Mouse (Mus musculus) stomach, embryonic 14.5 days (tissue): ENCODE results near the gene Arl15. TPM values are rescaled to one million over a fixed set of nuclear protein-coding genes. Genes with fewer than 3 reads are reported as not detected.

Source experiments
- ATAC-seq: fragments of 200-750 bp; cut with Nextera tagmentation; 2 replicates; pipeline ENCODE4 v1.8.0; 2017; ENCODE audit warnings: low read depth, moderate TSS enrichment; ENCODE audit not compliant: insufficient number of reproducible peaks, insufficient read depth, low FRiP score
- H3K27ac ChIP-seq: fragments of 300-500 bp; sonication (generic); 2 replicates; pipeline ENCODE4 v1.5.1; 2014; ENCODE audit warnings: mild to moderate bottlenecking, low read length, moderate library complexity, mixed read lengths
- H3K27me3 ChIP-seq: fragments of 300-500 bp; sonication (generic); 2 replicates; pipeline ENCODE4 v1.6.1; 2014; ENCODE audit warnings: low read length, control low read depth, mixed read lengths; ENCODE audit not compliant: control insufficient read depth, insufficient read depth
- H3K36me3 ChIP-seq: fragments of 300-500 bp; sonication (generic); 2 replicates; pipeline ENCODE4 v1.6.1; 2014; ENCODE audit warnings: mild to moderate bottlenecking, control low read depth, low read length, moderate library complexity, mixed read lengths; ENCODE audit not compliant: control insufficient read depth, insufficient read depth
- H3K4me1 ChIP-seq: fragments of 300-500 bp; sonication (generic); 2 replicates; pipeline ENCODE4 v1.6.1; 2014; ENCODE audit warnings: low read length, control low read depth, mixed read lengths; ENCODE audit not compliant: control insufficient read depth, insufficient read depth
- H3K4me2 ChIP-seq: fragments of 300-500 bp; sonication (generic); replicated peaks from 2 replicates; pipeline ENCODE4 v1.6.1; 2014; ENCODE audit warnings: low read depth, low read length, control low read depth
- H3K4me3 ChIP-seq: fragments of 300-500 bp; sonication (generic); 2 replicates; pipeline ENCODE4 v1.5.1; 2014; ENCODE audit warnings: low read depth, low read length, control low read depth
- H3K9ac ChIP-seq: fragments of 300-500 bp; sonication (generic); replicated peaks from 2 replicates; pipeline ENCODE4 v1.6.1; 2014; ENCODE audit warnings: low read depth, mild to moderate bottlenecking, control low read depth, low read length, moderate library complexity, mixed read lengths
- H3K9me3 ChIP-seq: fragments of 300-500 bp; sonication (generic); 2 replicates; pipeline ENCODE4 v1.6.1; 2016; ENCODE audit warnings: low read depth, low read length, control low read depth; ENCODE audit not compliant: control insufficient read depth
- WGBS: fragments of 180-500 bp; shearing (Covaris S2); extraction: QIAGEN DNeasy Blood & Tissue Kit; methylation state at CpG from one replicate; pipeline ENCODE4 v1.1.7; 2014; 5-methylcytosine and 5-hydroxymethylcytosine counted together
- polyA plus RNA-seq: library from polyadenylated mRNA; unstranded; fragments of >200 nt; fragmentation: Nextera tagmentation; extraction: Ambion mirVana; gene quantifications from 2 replicates; pipeline ENCODE4 v1.2.1, GENCODE M21; 2014

Gene Arl15
- polyA plus RNA-seq, 1 experiment from 2014 or later: 12.0 TPM

GRCm38 (mm10) chr13:113865378-113865777 is 71.1 kb downstream of the Arl15 start:
- Histone ChIP-seq H3K4me1 (0 out of 2 replicates have a peak, but pooled peaks cover 4% of the 10 kb centered on the region), H3K27me3 (no peaks in the 10 kb centered on the region), H3K27ac (no peak overlapping the region), H3K9ac (no peak overlapping the region), H3K4me3 (no peak overlapping the region), H3K4me2 (no peak overlapping the region), H3K9me3 (no peaks in the 10 kb centered on the region), H3K36me3 (no peaks in the 10 kb centered on the region)
- WGBS: 70% methylated on average over 6 of the region's 6 CpGs
- ATAC-seq: no peak

DNA sequence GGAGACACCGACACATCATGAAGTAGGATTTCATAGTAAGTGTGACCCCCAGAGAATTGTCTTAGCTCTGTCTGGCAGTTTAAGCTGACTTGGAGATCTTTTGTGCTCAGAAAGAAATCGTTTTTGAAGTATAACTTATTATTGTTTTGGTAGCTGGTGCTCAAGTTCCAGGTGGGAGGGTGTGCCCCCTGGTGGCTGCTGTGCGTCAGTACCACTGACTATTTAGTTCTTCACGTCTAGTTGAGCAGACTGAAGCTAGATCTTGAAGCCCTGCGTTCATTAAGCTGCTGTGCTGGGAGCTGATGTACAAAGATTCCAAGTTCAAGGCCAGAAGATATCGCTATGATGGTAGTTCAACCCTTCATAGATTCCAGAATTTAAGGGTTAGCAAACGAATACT is 71.5 kb downstream of the Arl15 start:
- no peak for ATAC-seq
- Histone ChIP-seq H3K9me3 (no peaks in the 10 kb centered on the region), H3K4me1 (0 out of 2 replicates have a peak, but pooled peaks cover under 1% of the 10 kb centered on the region), H3K4me2 (no peak overlapping the region), H3K9ac (no peak overlapping the region), H3K27ac (no peak overlapping the region), H3K27me3 (no peaks in the 10 kb centered on the region), H3K4me3 (no peak overlapping the region), H3K36me3 (no peaks in the 10 kb centered on the region)
- WGBS: 37% methylated on average over 7 of the region's 7 CpGs

GRCm38 (mm10) chr13:113867736-113868135 is 73.4 kb downstream of the Arl15 start:
- H3K4me2 ChIP-seq: no peak overlapping the region
- H3K27ac ChIP-seq: no peak overlapping the region
- no peaks in the 10 kb centered on the region for H3K4me1 ChIP-seq
- 88% methylated on average over 2 of the region's 2 CpGs for WGBS
- ATAC-seq: no peak
- no peaks in the 10 kb centered on the region for H3K27me3 ChIP-seq
- H3K36me3 ChIP-seq: no peaks in the 10 kb centered on the region
- H3K9ac ChIP-seq: no peak overlapping the region
- H3K4me3 ChIP-seq: no peak overlapping the region
- H3K9me3 ChIP-seq: no peaks in the 10 kb centered on the region

DNA sequence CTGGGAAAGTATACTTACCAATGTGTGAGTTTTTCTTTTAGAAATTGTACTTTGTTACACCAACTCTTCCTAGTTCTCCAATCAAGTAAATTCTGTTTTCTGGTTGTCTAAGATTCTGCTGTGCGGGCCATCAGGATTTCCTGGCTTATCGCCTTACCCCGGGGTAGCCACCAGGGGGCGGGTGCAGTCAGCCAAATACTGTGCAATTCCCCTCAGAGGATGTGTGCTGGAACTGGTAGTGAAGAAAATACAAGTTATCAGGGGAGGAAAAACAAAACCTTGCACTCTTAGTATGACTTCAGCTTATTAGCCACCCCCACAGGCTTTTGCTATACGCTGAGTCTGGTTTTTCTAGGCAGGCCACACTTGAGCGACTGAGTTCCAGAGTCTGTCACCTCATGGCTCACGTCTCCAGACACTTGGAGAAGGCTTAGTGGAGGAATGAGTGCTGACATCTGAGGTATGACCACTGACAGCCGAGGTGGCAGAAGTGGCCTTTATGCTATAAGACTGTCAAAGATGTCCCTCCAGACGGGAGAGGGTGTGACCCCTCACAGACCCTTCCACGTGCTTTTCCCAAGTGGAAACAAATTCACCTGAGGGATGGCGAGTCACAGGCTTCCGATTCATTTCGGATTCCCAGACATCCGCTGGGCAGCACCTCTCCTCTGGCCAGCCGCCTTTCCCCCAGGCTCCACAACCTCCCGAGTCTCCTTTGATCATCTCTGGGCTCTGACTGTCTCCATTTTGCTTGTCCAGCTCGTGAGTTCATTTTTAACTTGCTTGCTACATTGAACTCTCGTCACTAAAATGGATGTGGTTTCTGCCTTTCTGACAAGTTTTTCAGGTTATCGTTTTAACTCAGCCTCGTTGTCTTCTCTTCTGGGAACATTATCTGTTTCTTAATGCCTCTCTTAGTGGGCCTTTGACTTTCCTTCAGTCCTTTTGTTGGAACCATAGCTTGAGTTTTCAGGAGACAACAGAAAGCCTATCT is 75.2 kb downstream of the Arl15 start:
- Histone ChIP-seq H3K4me1 (no peaks in the 10 kb centered on the region), H3K9me3 (no peaks in the 10 kb centered on the region), H3K9ac (no peak overlapping the region), H3K36me3 (no peaks in the 10 kb centered on the region), H3K27ac (no peak overlapping the region), H3K27me3 (no peaks in the 10 kb centered on the region), H3K4me3 (no peak overlapping the region), H3K4me2 (no peak overlapping the region)
- 69% methylated on average over 20 of the region's 20 CpGs for WGBS
- ATAC-seq: 0 out of 2 replicates have a peak, but pooled peaks have one; percentile 42

- no peak for ATAC-seq
Measured at GRCm38 (mm10) chr13:113870403-113870802, 76.1 kb downstream of the Arl15 start.

DNA sequence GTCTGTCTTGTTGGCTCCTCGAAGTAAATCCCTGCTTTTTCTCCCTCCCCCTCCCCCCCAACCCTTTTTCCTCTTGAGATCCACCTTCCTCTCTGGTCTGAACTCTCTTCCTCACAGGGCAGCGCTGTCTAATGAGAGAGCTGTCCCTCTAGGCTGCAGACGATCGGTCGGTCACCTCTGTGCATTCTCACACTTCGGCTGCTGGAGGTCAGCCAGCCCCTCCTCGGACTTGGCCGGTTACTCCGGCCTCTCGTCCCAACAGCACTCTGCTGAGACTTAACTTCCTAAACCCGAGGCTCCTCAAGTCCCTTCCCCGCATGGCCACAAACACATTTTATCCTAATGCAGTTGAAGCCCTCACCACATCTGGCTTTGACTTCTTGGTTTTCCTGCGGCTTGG is 77.5 kb downstream of the Arl15 start:
- Histone ChIP-seq H3K4me1 (no peaks in the 10 kb centered on the region), H3K27ac (no peak overlapping the region), H3K9ac (no peak overlapping the region), H3K36me3 (no peaks in the 10 kb centered on the region), H3K27me3 (no peaks in the 10 kb centered on the region), H3K4me3 (no peak overlapping the region), H3K4me2 (no peak overlapping the region), H3K9me3 (no peaks in the 10 kb centered on the region)
- 59% methylated on average over 13 of the region's 13 CpGs for WGBS
- ATAC-seq: no peak

More at GRCm38 (mm10) chr13:113870403-113870802, 76.1 kb downstream of the Arl15 start:
- no peaks in the 10 kb centered on the region for H3K36me3 ChIP-seq
- no peaks in the 10 kb centered on the region for H3K4me1 ChIP-seq
- no peak overlapping the region for H3K4me2 ChIP-seq
- H3K27ac ChIP-seq: no peak overlapping the region
- no peak overlapping the region for H3K9ac ChIP-seq
- WGBS: 81% methylated on average over 15 of the region's 15 CpGs
- H3K9me3 ChIP-seq: no peaks in the 10 kb centered on the region
- H3K27me3 ChIP-seq: no peaks in the 10 kb centered on the region
- H3K4me3 ChIP-seq: no peak overlapping the region

DNA sequence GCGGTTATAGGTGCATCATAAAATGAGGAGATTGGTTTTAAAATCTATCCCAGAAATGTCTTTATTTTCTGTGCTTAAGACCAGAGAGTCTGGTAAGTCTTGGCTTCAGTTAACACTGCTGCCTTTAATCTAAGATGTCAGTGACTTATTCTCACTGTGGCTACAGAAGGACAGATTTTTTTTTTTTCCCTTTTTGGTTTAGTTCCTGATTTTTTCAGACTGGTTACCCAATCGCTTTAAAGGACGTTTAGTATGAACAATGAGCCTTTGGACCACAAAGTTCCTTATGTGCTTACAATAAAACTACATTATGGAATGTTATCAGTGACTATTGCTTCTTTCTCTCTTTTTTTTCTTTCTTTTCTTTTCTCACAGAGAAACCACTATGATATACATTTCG is 81.4 kb downstream of the Arl15 start:
- Histone ChIP-seq H3K4me1 (no peaks in the 10 kb centered on the region), H3K36me3 (no peaks in the 10 kb centered on the region), H3K9me3 (no peaks in the 10 kb centered on the region), H3K9ac (no peak overlapping the region), H3K4me3 (no peak overlapping the region), H3K27ac (no peak overlapping the region), H3K27me3 (no peaks in the 10 kb centered on the region), H3K4me2 (no peak overlapping the region)
- ATAC-seq: no peak
- WGBS: 70% methylated on average over 4 of the region's 4 CpGs

DNA sequence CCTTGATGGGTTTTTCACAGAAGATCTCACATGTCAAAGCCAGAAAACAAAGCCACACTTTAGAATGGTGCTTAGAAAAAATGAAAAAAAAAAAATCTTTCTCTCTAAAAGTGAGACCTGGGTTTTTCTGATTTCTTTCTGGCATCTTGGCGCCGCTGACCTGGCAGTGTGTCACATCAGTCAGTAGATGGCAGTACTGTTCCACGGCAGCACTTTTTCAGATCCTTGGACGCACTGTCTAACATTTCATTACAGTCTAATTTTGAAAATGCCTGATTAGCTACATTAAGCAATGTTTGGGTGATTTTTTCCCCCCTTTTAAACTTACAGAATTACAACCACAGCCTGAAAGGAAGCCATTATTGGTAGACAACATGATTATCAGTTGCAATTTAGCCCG is 83.1 kb downstream of the Arl15 start:
- H3K27ac ChIP-seq: no peak overlapping the region
- no peak overlapping the region for H3K9ac ChIP-seq
- H3K9me3 ChIP-seq: no peaks in the 10 kb centered on the region
- ATAC-seq: 0 out of 2 replicates have a peak, but pooled peaks have one; percentile 42
- 0 out of 2 replicates have a peak, but pooled peaks cover 4% of the 10 kb centered on the region for H3K4me1 ChIP-seq
- no peak overlapping the region for H3K4me2 ChIP-seq
- H3K36me3 ChIP-seq: no peaks in the 10 kb centered on the region
- WGBS: 15% methylated on average over 5 of the region's 5 CpGs
- no peaks in the 10 kb centered on the region for H3K27me3 ChIP-seq
- no peak overlapping the region for H3K4me3 ChIP-seq
